Mouse (Mus musculus): ENCODE data around the gene Chpf.

GRCm38 (mm10) chr1:75455433-75455832, 23.7 kb downstream of the Chpf start:
- TF ChIP-seq POLR2A (IDR thresholded peaks at IDR 0.05; ENCODE audit: low read depth, low read length) (no peak), CTCF (IDR thresholded peaks at IDR 0.05; ENCODE audit: extremely low read depth, insufficient read length, insufficient replicate concordance, low read depth, low read length) (no peak)
